Mouse (Mus musculus): Measurements from ENCODE around the gene Hist1h2ae.
A peak's percentile ranks its signal among the peaks of the same experiment; 100 is the strongest.
"Not testable (repeated sequence)": the region's sequence is repeated elsewhere in the genome, so short reads cannot be mapped to it uniquely, and the experiment has no call there.

Gene Hist1h2ae

GRCm38 (mm10) chr13:23583387-23584068, 12.5 kb upstream of the Hist1h2ae start:
- no peak for DNase-seq (ENCODE audit: low spot score in 2 of 2)

- no peak for DNase-seq (ENCODE audit: low spot score in 2 of 2)
Observed at GRCm38 (mm10) chr13:23582219-23583056, 11.4 kb upstream of the Hist1h2ae start.

- DNase-seq (ENCODE audit: low spot score in 2 of 2) = peak; percentile 94 to 97
Observed at GRCm38 (mm10) chr13:23581408-23582218, 10.6 kb upstream of the Hist1h2ae start, which contains the start of gene Hist1h4d. Gene Hist1h4d, plus strand, starts transcription at chr13:23581598.

GRCm38 (mm10) chr13:23577835-23578234, 6.8 kb upstream of the Hist1h2ae start:
- DNase-seq (ENCODE audit: low spot score in 2 of 2) = no peak

- DNase-seq (ENCODE audit: low spot score in 2 of 2) = no peak
Observed at GRCm38 (mm10) chr13:23576906-23577639, 6.1 kb upstream of the Hist1h2ae start.

GRCm38 (mm10) chr13:23576351-23576881, 5.4 kb upstream of the Hist1h2ae start:
- no peak for DNase-seq (ENCODE audit: low spot score in 2 of 2)

GRCm38 (mm10) chr13:23575864-23576313, 4.9 kb upstream of the Hist1h2ae start:
- DNase-seq (ENCODE audit: low spot score in 2 of 2) = not testable (repeated sequence)

- peak in 1 of 2 experiments; percentile 62 for DNase-seq (ENCODE audit: low spot score in 2 of 2)
Observed at GRCm38 (mm10) chr13:23575271-23575851, 4.3 kb upstream of the Hist1h2ae start, which contains the start of gene Hist1h3d. Gene Hist1h3d, plus strand, starts transcription at chr13:23575763.

- not testable (repeated sequence) for DNase-seq (ENCODE audit: low spot score in 2 of 2)
Observed at GRCm38 (mm10) chr13:23574546-23575170, 3.6 kb upstream of the Hist1h2ae start.

- DNase-seq (ENCODE audit: low spot score in 2 of 2) = peak; percentile 95 to 97
Observed at GRCm38 (mm10) chr13:23573898-23574524, 3.0 kb upstream of the Hist1h2ae start, which contains the start of the genes Hist1h2bf and Hist1h2ad. Gene Hist1h2bf, minus strand, starts transcription at chr13:23574196. Gene Hist1h2ad, plus strand, starts transcription at chr13:23574381.

- DNase-seq (ENCODE audit: low spot score in 2 of 2) = not testable (repeated sequence)
Observed at GRCm38 (mm10) chr13:23573034-23573897, 2.2 kb upstream of the Hist1h2ae start.

- DNase-seq (ENCODE audit: low spot score in 2 of 2) = no peak
Observed at GRCm38 (mm10) chr13:23572218-23573033, 1.4 kb upstream of the Hist1h2ae start.

- DNase-seq (ENCODE audit: low spot score in 2 of 2) = not testable (repeated sequence)
Observed at GRCm38 (mm10) chr13:23571504-23572217, 641 bp upstream of the Hist1h2ae start.

- DNase-seq (ENCODE audit: low spot score in 2 of 2) = not testable (repeated sequence)
Observed at GRCm38 (mm10) chr13:23570261-23571021, 579 bp downstream of the Hist1h2ae start.

- no peak for DNase-seq (ENCODE audit: low spot score in 2 of 2)
Observed at GRCm38 (mm10) chr13:23564482-23564881, 6.5 kb downstream of the Hist1h2ae start.

Data from right cerebral cortex, postnatal 36 days (tissue).